Mouse (Mus musculus) heart, adult 2 months (tissue): ENCODE results near the gene Erc2. TPM values are rescaled to one million over a fixed set of nuclear protein-coding genes. Genes with fewer than 3 reads are reported as not detected.

Source experiments
- DNase-seq, 2 experiments: peaks; one replicate each; pipeline ENCODE4 v3.0.0; 2021
- H3K27ac ChIP-seq: fragments of 200-600 bp; 2 replicates; pipeline ENCODE4 v1.8.1; 2022
- H3K27me3 ChIP-seq: fragments of 200-500 bp; 2 replicates; pipeline ENCODE4 v1.6.1; 2012; ENCODE audit warnings: mild to moderate bottlenecking, low read length, inconsistent platforms, mixed read lengths; ENCODE audit not compliant: control insufficient read depth, insufficient read depth
- H3K36me3 ChIP-seq: fragments of 200-500 bp; 2 replicates; pipeline ENCODE4 v1.6.1; 2012; ENCODE audit warnings: low read length, inconsistent platforms; ENCODE audit not compliant: control insufficient read depth, insufficient read depth
- H3K4me1 ChIP-seq: fragments of 200-500 bp; 2 replicates; pipeline ENCODE4 v1.6.1; 2011; ENCODE audit warnings: low read length; ENCODE audit not compliant: control insufficient read depth, insufficient read depth
- H3K4me3 ChIP-seq: fragments of 200-600 bp; 2 replicates; pipeline ENCODE4 v1.8.1; 2022
- H3K79me2 ChIP-seq: fragments of 200-500 bp; replicated peaks from 2 replicates; pipeline ENCODE4 v1.6.1; 2012; ENCODE audit warnings: mild to moderate bottlenecking, inconsistent platforms, low read length, moderate library complexity, mixed read lengths; ENCODE audit not compliant: control insufficient read depth, insufficient read depth
- H3K9ac ChIP-seq: fragments of 200-500 bp; 2 replicates; pipeline ENCODE4 v1.6.1; 2012; ENCODE audit warnings: low read depth, mild to moderate bottlenecking, control low read depth, inconsistent platforms, low read length, mixed read lengths
- CTCF ChIP-seq: fragments of 200-600 bp; IDR thresholded peaks from 2 replicates; pipeline ENCODE4 v1.8.1; 2022; ENCODE audit warnings: antibody characterized with exemption, mild to moderate bottlenecking, moderate library complexity
- EP300 ChIP-seq: fragments of 200-500 bp; IDR thresholded peaks from 2 replicates; pipeline ENCODE4 v1.6.1; 2011; ENCODE audit warnings: low read depth, low read length, control low read depth; ENCODE audit not compliant: insufficient read depth
- POLR2A ChIP-seq: fragments of 200-500 bp; IDR thresholded peaks from 2 replicates; pipeline ENCODE4 v1.6.1; 2011; ENCODE audit warnings: mild to moderate bottlenecking, low read depth, low read length, control low read depth; ENCODE audit not compliant: insufficient read depth
- WGBS: fragments of 180-500 bp; shearing (Covaris S2); methylation state at CpG from one replicate; pipeline ENCODE4 v1.1.7; 2018; 5-methylcytosine and 5-hydroxymethylcytosine counted together
- intact Hi-C: fragments of 180-260 bp; cut with DNase I; formaldehyde crosslinking; loops from one replicate; pipeline ENCODE4 v1.15.1; 2025
- polyA plus RNA-seq: library from polyadenylated mRNA; depleted of rRNA; stranded (reverse); fragments of >200 nt; gene quantifications from 2 replicates; pipeline ENCODE4 v1.2.3, GENCODE M21; 2012
- total RNA-seq, 2 experiments: library from RNA; stranded (reverse); gene quantifications; 2 replicates each; pipeline ENCODE4 v1.2.3; 2021

The Erc2 gene
- total and polyA plus RNA-seq, 3 experiments = 0.49 to 0.68 (median 0.64) TPM

GRCm38 (mm10) chr14:28147201-28147600 lies 525.0 kb downstream of the Erc2 start:
- H3K27me3 ChIP-seq = no peaks in the 10 kb centered on the region
- no peaks in the 10 kb centered on the region for H3K79me2 ChIP-seq
- no peak overlapping the region for H3K9ac ChIP-seq
- no peaks in the 10 kb centered on the region for H3K36me3 ChIP-seq
- H3K4me3 ChIP-seq = no peak overlapping the region
- no peaks in the 10 kb centered on the region for H3K4me1 ChIP-seq
- DNase-seq = no peak
- 70% methylated on average over 5 of the region's 5 CpGs for WGBS
- H3K27ac ChIP-seq = no peak overlapping the region
- TF ChIP-seq EP300 (no peak), POLR2A (no peak), CTCF (no peak)
- intact Hi-C loops = no loop called here

GRCm38 (mm10) chr14:28150942-28151341 lies 528.7 kb downstream of the Erc2 start:
- Histone ChIP-seq H3K27ac (no peak overlapping the region), H3K79me2 (no peaks in the 10 kb centered on the region), H3K4me1 (no peaks in the 10 kb centered on the region), H3K27me3 (no peaks in the 10 kb centered on the region), H3K4me3 (no peak overlapping the region), H3K36me3 (no peaks in the 10 kb centered on the region), H3K9ac (no peak overlapping the region)
- intact Hi-C loops = no loop called here
- no peak for DNase-seq
- 78% methylated on average over 3 of the region's 3 CpGs for WGBS
- no peak for TF ChIP-seq CTCF
- TF ChIP-seq EP300 = no peak
- no peak for TF ChIP-seq POLR2A

- Histone ChIP-seq H3K4me1 (no peaks in the 10 kb centered on the region), H3K79me2 (no peaks in the 10 kb centered on the region), H3K36me3 (no peaks in the 10 kb centered on the region), H3K9ac (no peak overlapping the region), H3K27ac (no peak overlapping the region), H3K4me3 (no peak overlapping the region), H3K27me3 (no peaks in the 10 kb centered on the region)
- DNase-seq = peak in 1 of 2 experiments; percentile 15
- WGBS = 59% methylated on average over 4 of the region's 4 CpGs
- intact Hi-C loops = no loop called here
- no peak for TF ChIP-seq EP300
- no peak for TF ChIP-seq CTCF
- no peak for TF ChIP-seq POLR2A
These were observed 533.5 kb downstream of the Erc2 start for GRCm38 (mm10) chr14:28155706-28156105.

- WGBS = 59% methylated on average over 2 of the region's 2 CpGs
- no peak for TF ChIP-seq CTCF
- no peak for TF ChIP-seq EP300
- no peak for TF ChIP-seq POLR2A
- H3K4me3 ChIP-seq = no peak overlapping the region
- intact Hi-C loops = no loop called here
- DNase-seq = no peak
- H3K9ac ChIP-seq = no peak overlapping the region
- no peaks in the 10 kb centered on the region for H3K36me3 ChIP-seq
- H3K27ac ChIP-seq = no peak overlapping the region
- no peaks in the 10 kb centered on the region for H3K4me1 ChIP-seq
- no peaks in the 10 kb centered on the region for H3K27me3 ChIP-seq
- no peaks in the 10 kb centered on the region for H3K79me2 ChIP-seq
These were observed 538.6 kb downstream of the Erc2 start for GRCm38 (mm10) chr14:28160852-28161251.

- TF ChIP-seq EP300 = no peak
- TF ChIP-seq POLR2A = no peak
- TF ChIP-seq CTCF = no peak
- no peaks in the 10 kb centered on the region for H3K4me1 ChIP-seq
- no peak overlapping the region for H3K27ac ChIP-seq
- no peaks in the 10 kb centered on the region for H3K79me2 ChIP-seq
- no peaks in the 10 kb centered on the region for H3K27me3 ChIP-seq
- DNase-seq = no peak
- no peaks in the 10 kb centered on the region for H3K36me3 ChIP-seq
- no peak overlapping the region for H3K4me3 ChIP-seq
- no peak overlapping the region for H3K9ac ChIP-seq
- WGBS = 68% methylated on average over 15 of the region's 15 CpGs
- intact Hi-C loops = no loop called here
These were observed 542.6 kb downstream of the Erc2 start for GRCm38 (mm10) chr14:28164642-28165408.

- intact Hi-C loops = no loop called here
- Histone ChIP-seq H3K4me1 (no peaks in the 10 kb centered on the region), H3K79me2 (no peaks in the 10 kb centered on the region), H3K4me3 (no peak overlapping the region), H3K36me3 (no peaks in the 10 kb centered on the region), H3K9ac (no peak overlapping the region), H3K27me3 (no peaks in the 10 kb centered on the region), H3K27ac (no peak overlapping the region)
- no peak for DNase-seq
- TF ChIP-seq CTCF (no peak), EP300 (no peak), POLR2A (no peak)
- WGBS = 82% methylated on average over 5 of the region's 5 CpGs
These were observed 543.5 kb downstream of the Erc2 start for GRCm38 (mm10) chr14:28165621-28166211.
